Mouse (Mus musculus): ENCODE results near the gene Arfgef2. TPM values are rescaled to one million over a fixed set of nuclear protein-coding genes. Genes with fewer than 3 reads are reported as not detected.
A peak's percentile ranks its signal among the peaks of the same experiment; 100 is the strongest.

Arfgef2 gene
- polyA plus RNA-seq, 1 experiment from 2014 or later = 3.8 TPM

DNA sequence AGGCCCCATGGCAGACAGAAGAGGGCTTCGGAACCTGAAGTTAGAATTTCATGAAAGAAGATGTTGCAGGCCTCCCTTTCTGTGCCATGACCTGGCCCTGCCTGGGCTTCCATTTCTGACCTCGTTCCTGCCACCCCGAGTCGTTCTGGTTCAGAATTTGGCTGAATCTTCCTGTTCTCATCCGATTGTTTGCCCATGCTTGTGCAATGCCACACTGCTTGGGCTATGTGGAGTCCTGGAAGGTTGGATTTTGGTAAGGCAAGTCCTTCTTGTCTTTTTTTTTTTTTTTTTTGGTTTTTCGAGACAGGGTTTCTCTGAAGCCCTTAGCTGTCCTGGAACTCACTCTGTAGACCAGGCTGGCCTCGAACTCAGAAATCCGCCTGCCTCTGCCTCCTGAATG is 50.4 kb downstream of the Arfgef2 start:
- Histone ChIP-seq H3K36me3 (ENCODE audit: control insufficient read depth, insufficient read depth, low read length) (peaks cover 6% of the 10 kb centered on the region; the same call in 1 of the 2 replicates), H3K4me2 (replicated peaks; ENCODE audit: low read depth, low read length) (no peak overlapping the region), H3K27ac (ENCODE audit: low read depth, low read length) (no peak overlapping the region), H3K4me1 (replicated peaks; ENCODE audit: control insufficient read depth, insufficient read depth, low read length) (no peaks in the 10 kb centered on the region), H3K4me3 (ENCODE audit: low read depth, low read length) (no peak overlapping the region), H3K9me3 (ENCODE audit: control insufficient read depth, low read length) (no peaks in the 10 kb centered on the region), H3K9ac (ENCODE audit: low read depth, low read length) (no peak overlapping the region), H3K27me3 (ENCODE audit: control insufficient read depth, insufficient read depth, low read length) (no peaks in the 10 kb centered on the region)
- ATAC-seq (ENCODE audit: low FRiP score) (no peak), DNase-seq (ENCODE audit: low spot score) (no peak)
- 97% methylated on average over 8 of the region's 8 CpGs for WGBS

DNA sequence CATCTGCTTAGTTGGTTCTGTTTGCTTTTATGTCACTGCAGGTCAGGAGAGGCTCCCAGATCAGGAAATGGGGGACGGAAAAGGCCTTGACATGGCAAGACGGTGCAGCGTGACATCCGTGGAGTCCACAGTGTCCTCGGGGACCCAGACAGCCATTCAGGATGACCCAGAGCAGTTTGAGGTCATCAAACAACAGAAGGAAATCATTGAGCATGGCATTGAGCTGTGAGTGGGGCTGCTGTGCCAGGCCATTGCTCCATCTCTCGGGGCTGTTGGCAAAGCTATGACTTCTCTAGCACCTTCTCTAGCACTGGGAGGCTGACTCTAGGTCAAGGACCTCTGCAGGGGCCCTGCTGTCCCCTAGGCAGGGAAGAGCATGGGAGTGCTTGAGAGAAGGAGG is 51.0 kb downstream of the Arfgef2 start:
- H3K27me3 ChIP-seq (ENCODE audit: control insufficient read depth, insufficient read depth, low read length) = no peaks in the 10 kb centered on the region
- no peaks in the 10 kb centered on the region for H3K9me3 ChIP-seq (ENCODE audit: control insufficient read depth, low read length)
- no peak overlapping the region for H3K4me3 ChIP-seq (ENCODE audit: low read depth, low read length)
- H3K4me2 ChIP-seq (replicated peaks; ENCODE audit: low read depth, low read length) = no peak overlapping the region
- no peak overlapping the region for H3K9ac ChIP-seq (ENCODE audit: low read depth, low read length)
- 87% methylated on average over 6 of the region's 6 CpGs for WGBS
- H3K4me1 ChIP-seq (replicated peaks; ENCODE audit: control insufficient read depth, insufficient read depth, low read length) = no peaks in the 10 kb centered on the region
- ATAC-seq (ENCODE audit: low FRiP score) (no peak), DNase-seq (ENCODE audit: low spot score) (no peak)
- H3K36me3 ChIP-seq (ENCODE audit: control insufficient read depth, insufficient read depth, low read length) = peaks cover 6% of the 10 kb centered on the region; the same call in 1 of the 2 replicates
- no peak overlapping the region for H3K27ac ChIP-seq (ENCODE audit: low read depth, low read length)

DNA sequence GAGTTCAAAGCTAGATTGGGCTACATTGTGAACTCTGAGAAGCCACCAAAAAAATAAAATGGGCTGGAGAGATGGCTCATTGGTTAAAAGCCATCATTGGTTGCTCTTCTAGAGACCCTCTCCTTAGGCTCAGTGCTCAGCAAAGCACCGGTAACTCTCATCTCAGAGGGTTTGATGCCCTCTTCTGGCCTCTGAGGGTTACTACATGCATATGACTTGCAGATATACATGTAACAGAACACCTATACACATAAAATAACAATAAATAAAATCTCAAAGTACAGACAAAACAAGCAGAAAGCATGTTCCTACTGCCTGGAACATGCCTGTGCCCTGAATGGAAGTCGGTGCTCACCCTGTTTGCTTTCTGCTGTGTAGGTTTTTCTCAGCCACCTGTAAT is 51.7 kb downstream of the Arfgef2 start:
- DNase-seq (ENCODE audit: low spot score) = peak; percentile 24
- peaks cover 3% of the 10 kb centered on the region; the same call in 1 of the 2 replicates for H3K36me3 ChIP-seq (ENCODE audit: control insufficient read depth, insufficient read depth, low read length)
- WGBS = 84% methylated on average over 2 of the region's 2 CpGs
- no peak overlapping the region for H3K9ac ChIP-seq (ENCODE audit: low read depth, low read length)
- no peak overlapping the region for H3K4me2 ChIP-seq (replicated peaks; ENCODE audit: low read depth, low read length)
- H3K4me3 ChIP-seq (ENCODE audit: low read depth, low read length) = no peak overlapping the region
- no peak for ATAC-seq (ENCODE audit: low FRiP score)
- H3K4me1 ChIP-seq (replicated peaks; ENCODE audit: control insufficient read depth, insufficient read depth, low read length) = no peaks in the 10 kb centered on the region
- H3K9me3 ChIP-seq (ENCODE audit: control insufficient read depth, low read length) = no peaks in the 10 kb centered on the region
- H3K27me3 ChIP-seq (ENCODE audit: control insufficient read depth, insufficient read depth, low read length) = no peaks in the 10 kb centered on the region
- H3K27ac ChIP-seq (ENCODE audit: low read depth, low read length) = no peak overlapping the region

DNA sequence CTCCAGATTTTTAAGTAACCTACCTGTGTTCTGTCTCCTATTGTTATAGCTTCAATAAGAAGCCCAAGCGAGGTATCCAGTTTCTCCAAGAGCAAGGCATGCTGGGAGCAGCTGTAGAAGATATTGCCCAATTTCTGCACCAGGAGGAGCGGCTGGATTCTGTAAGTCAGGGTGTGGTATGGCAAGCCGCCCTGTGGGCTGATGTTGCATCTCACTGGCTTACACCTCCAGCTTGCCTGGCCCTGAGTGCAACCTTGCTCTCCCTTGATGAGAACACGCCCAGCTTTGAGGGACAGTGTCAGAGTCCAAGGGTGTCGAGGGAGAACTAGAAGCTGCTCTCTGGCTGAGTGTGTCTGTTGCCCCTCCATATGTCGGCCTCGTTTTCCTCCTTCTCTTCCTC is 53.8 kb downstream of the Arfgef2 start:
- Histone ChIP-seq H3K4me3 (ENCODE audit: low read depth, low read length) (no peak overlapping the region), H3K27ac (ENCODE audit: low read depth, low read length) (no peak overlapping the region), H3K4me1 (replicated peaks; ENCODE audit: control insufficient read depth, insufficient read depth, low read length) (no peaks in the 10 kb centered on the region), H3K4me2 (replicated peaks; ENCODE audit: low read depth, low read length) (no peak overlapping the region), H3K9ac (ENCODE audit: low read depth, low read length) (no peak overlapping the region), H3K9me3 (ENCODE audit: control insufficient read depth, low read length) (no peaks in the 10 kb centered on the region), H3K36me3 (ENCODE audit: control insufficient read depth, insufficient read depth, low read length) (no peaks in the 10 kb centered on the region), H3K27me3 (ENCODE audit: control insufficient read depth, insufficient read depth, low read length) (no peaks in the 10 kb centered on the region)
- no peak for ATAC-seq (ENCODE audit: low FRiP score)
- 87% methylated on average over 7 of the region's 7 CpGs for WGBS
- no peak for DNase-seq (ENCODE audit: low spot score)

DNA sequence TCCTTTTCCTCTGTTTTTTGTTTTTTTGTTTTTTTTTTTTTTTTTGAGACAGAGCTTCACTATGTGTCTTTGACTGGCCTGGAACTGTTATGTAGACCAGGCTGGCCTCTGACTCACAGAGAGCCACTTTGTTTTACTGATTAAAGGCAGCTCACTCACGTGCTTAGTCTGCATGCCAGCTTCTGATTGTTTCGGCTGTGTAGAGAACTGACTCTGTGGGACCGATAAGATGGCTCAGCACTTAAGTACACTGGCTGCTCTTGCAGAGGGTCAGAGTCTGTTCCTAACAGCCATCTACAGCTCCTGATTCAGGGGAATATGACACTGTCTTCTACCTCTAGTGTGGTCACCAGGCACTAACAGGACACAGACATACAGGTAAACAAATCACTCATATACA is 57.1 kb downstream of the Arfgef2 start:
- Histone ChIP-seq H3K4me2 (replicated peaks; ENCODE audit: low read depth, low read length) (no peak overlapping the region), H3K9ac (ENCODE audit: low read depth, low read length) (no peak overlapping the region), H3K36me3 (ENCODE audit: control insufficient read depth, insufficient read depth, low read length) (no peaks in the 10 kb centered on the region), H3K4me1 (replicated peaks; ENCODE audit: control insufficient read depth, insufficient read depth, low read length) (no peaks in the 10 kb centered on the region), H3K27ac (ENCODE audit: low read depth, low read length) (no peak overlapping the region), H3K9me3 (ENCODE audit: control insufficient read depth, low read length) (no peaks in the 10 kb centered on the region), H3K27me3 (ENCODE audit: control insufficient read depth, insufficient read depth, low read length) (no peaks in the 10 kb centered on the region), H3K4me3 (ENCODE audit: low read depth, low read length) (no peak overlapping the region)
- WGBS = 79% methylated on average over 3 of the region's 3 CpGs
- DNase-seq (ENCODE audit: low spot score) (no peak), ATAC-seq (ENCODE audit: low FRiP score) (no peak)

DNA sequence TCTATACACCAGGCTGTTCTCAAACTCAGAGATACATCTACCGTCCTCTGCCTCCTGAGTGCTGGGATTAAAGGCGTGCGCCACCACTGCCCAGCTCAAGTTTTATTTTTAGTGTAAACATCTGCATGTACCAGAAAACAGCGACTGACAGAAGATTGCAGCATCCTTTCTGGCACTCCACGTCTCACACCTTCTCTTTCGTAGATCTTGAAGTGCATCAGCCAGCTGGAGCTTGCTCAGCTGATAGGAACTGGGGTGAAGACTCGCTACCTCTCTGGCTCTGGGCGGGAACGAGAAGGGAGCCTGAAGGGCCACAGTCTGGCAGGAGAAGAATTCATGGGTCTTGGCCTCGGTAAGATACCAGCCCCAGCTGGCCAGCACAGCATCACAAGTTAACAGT is 60.1 kb downstream of the Arfgef2 start:
- Histone ChIP-seq H3K36me3 (ENCODE audit: control insufficient read depth, insufficient read depth, low read length) (no peaks in the 10 kb centered on the region), H3K9ac (ENCODE audit: low read depth, low read length) (no peak overlapping the region), H3K4me1 (replicated peaks; ENCODE audit: control insufficient read depth, insufficient read depth, low read length) (no peaks in the 10 kb centered on the region), H3K9me3 (ENCODE audit: control insufficient read depth, low read length) (no peaks in the 10 kb centered on the region), H3K4me2 (replicated peaks; ENCODE audit: low read depth, low read length) (no peak overlapping the region), H3K27me3 (ENCODE audit: control insufficient read depth, insufficient read depth, low read length) (no peaks in the 10 kb centered on the region), H3K4me3 (ENCODE audit: low read depth, low read length) (no peak overlapping the region), H3K27ac (ENCODE audit: low read depth, low read length) (no peak overlapping the region)
- 87% methylated on average over 10 of the region's 10 CpGs for WGBS
- ATAC-seq (ENCODE audit: low FRiP score) (no peak), DNase-seq (ENCODE audit: low spot score) (no peak)

DNA sequence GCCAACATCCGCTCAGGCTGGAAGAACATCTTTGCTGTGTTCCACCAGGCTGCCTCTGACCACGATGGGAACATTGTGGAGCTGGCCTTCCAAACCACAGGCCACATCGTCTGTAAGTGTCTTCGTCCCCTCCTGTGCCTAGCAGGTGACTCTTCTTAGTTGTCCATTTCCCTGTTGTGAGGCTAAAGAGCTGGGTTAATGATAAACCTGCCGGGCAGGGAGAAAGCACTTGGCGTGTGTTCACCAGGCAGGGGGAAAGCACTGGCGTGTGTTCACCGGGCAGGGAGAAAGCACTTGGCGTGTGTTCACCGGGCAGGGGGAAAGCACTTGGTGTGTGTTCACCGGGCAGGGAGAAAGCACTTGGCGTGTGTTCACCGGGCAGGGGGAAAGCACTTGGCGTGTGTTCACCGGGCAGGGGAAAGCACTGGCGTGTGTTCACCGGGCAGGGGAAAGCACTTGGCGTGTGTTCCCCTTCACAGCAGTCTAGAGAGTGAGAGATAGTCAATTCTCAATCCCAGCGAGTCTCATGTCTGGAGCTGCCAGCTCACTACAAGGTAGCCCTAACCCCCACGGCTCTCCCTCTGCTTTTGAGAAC is 65.0 kb downstream of the Arfgef2 start:
- no peak for DNase-seq (ENCODE audit: low spot score)
- H3K9me3 ChIP-seq (ENCODE audit: control insufficient read depth, low read length) = no peaks in the 10 kb centered on the region
- H3K4me1 ChIP-seq (replicated peaks; ENCODE audit: control insufficient read depth, insufficient read depth, low read length) = no peaks in the 10 kb centered on the region
- H3K27ac ChIP-seq (ENCODE audit: low read depth, low read length) = no peak overlapping the region
- no peak for ATAC-seq (ENCODE audit: low FRiP score)
- no peak overlapping the region for H3K4me3 ChIP-seq (ENCODE audit: low read depth, low read length)
- H3K4me2 ChIP-seq (replicated peaks; ENCODE audit: low read depth, low read length) = no peak overlapping the region
- H3K9ac ChIP-seq (ENCODE audit: low read depth, low read length) = no peak overlapping the region
- 84% methylated on average over 20 of the region's 20 CpGs for WGBS
- no peaks in the 10 kb centered on the region for H3K36me3 ChIP-seq (ENCODE audit: control insufficient read depth, insufficient read depth, low read length)
- H3K27me3 ChIP-seq (ENCODE audit: control insufficient read depth, insufficient read depth, low read length) = no peaks in the 10 kb centered on the region

DNA sequence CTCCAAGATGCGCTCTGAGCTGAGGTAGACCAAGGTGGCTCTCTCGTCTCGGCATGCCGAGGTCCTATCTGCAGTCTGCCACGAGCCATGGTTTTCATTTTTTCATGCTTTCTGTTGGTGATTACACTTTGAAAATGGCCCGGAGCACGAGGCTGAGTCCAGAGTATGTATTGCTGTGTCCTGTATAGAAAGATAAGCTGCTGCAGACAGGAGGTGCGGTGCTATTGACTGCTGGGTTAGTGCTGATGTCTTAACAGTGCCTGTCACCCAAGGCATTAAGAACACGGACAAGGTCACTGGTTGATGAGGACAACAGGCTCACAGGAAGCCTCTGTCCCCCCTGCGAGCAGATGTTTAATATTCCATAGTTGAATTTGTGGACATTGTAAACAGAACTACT is 65.5 kb downstream of the Arfgef2 start:
- H3K36me3 ChIP-seq (ENCODE audit: control insufficient read depth, insufficient read depth, low read length) = no peaks in the 10 kb centered on the region
- no peak for DNase-seq (ENCODE audit: low spot score)
- 87% methylated on average over 10 of the region's 10 CpGs for WGBS

DNA sequence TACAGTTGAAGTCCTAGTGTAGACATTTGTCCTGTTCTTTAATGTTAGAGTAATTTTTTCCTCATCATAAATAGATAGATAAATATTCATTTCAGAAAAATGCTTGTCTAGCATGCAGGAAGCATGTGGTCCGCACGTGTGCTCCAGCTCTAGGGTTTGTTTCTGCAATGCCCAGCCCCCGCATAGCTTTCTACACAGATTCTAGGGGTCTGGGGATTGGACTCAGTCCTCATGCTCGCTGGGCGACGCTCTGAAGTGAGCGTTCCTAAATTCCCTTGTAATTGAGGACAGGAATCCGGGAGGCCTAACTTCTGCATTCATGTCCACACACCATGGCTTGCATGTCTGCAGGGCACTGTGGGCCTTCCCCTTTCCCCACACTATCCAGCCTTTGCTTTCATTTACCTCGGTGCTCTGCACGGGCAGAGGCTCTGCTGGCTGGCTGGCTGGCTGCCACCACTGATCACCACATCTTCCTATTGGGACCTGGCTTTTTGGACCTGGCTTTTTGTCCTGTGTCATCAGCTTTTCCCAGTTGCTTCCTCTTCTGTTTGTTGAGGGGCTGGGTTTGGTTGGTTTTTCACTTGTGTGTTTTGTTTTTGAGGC is 69.4 kb downstream of the Arfgef2 start:
- no peaks in the 10 kb centered on the region for H3K4me1 ChIP-seq (replicated peaks; ENCODE audit: control insufficient read depth, insufficient read depth, low read length)
- H3K9me3 ChIP-seq (ENCODE audit: control insufficient read depth, low read length) = no peaks in the 10 kb centered on the region
- H3K27ac ChIP-seq (ENCODE audit: low read depth, low read length) = no peak overlapping the region
- no peak overlapping the region for H3K9ac ChIP-seq (ENCODE audit: low read depth, low read length)
- 72% methylated on average over 10 of the region's 10 CpGs for WGBS
- H3K4me2 ChIP-seq (replicated peaks; ENCODE audit: low read depth, low read length) = no peak overlapping the region
- ATAC-seq (ENCODE audit: low FRiP score) (no peak), DNase-seq (ENCODE audit: low spot score) (no peak)
- H3K4me3 ChIP-seq (ENCODE audit: low read depth, low read length) = no peak overlapping the region
- H3K36me3 ChIP-seq (ENCODE audit: control insufficient read depth, insufficient read depth, low read length) = no peaks in the 10 kb centered on the region
- no peaks in the 10 kb centered on the region for H3K27me3 ChIP-seq (ENCODE audit: control insufficient read depth, insufficient read depth, low read length)

More for the DNA sequence above, 65.5 kb downstream of the Arfgef2 start:
- Histone ChIP-seq H3K4me1 (replicated peaks; ENCODE audit: control insufficient read depth, insufficient read depth, low read length) (no peaks in the 10 kb centered on the region), H3K27ac (ENCODE audit: low read depth, low read length) (no peak overlapping the region), H3K4me3 (ENCODE audit: low read depth, low read length) (no peak overlapping the region), H3K4me2 (replicated peaks; ENCODE audit: low read depth, low read length) (no peak overlapping the region), H3K9ac (ENCODE audit: low read depth, low read length) (no peak overlapping the region), H3K27me3 (ENCODE audit: control insufficient read depth, insufficient read depth, low read length) (no peaks in the 10 kb centered on the region), H3K9me3 (ENCODE audit: control insufficient read depth, low read length) (no peaks in the 10 kb centered on the region)
- ATAC-seq (ENCODE audit: low FRiP score) = no peak
